Mouse (Mus musculus): Measurements from ENCODE around the gene Smim17. TPM values are rescaled to one million over a fixed set of nuclear protein-coding genes. Genes with fewer than 3 reads are reported as not detected.
A peak's percentile ranks its signal among the peaks of the same experiment; 100 is the strongest.
"Not testable (repeated sequence)": the region's sequence is repeated elsewhere in the genome, so short reads cannot be mapped to it uniquely, and the experiment has no call there.

Gene Smim17
- polyA plus RNA-seq, 1 experiment from 2014 or later, result 0.27 TPM

- H3K4me3 ChIP-seq (ENCODE audit: low read depth, low read length), result no peak overlapping the region
- H3K4me2 ChIP-seq, result peak overlapping the region; percentile 2; the same call in 1 of the 2 replicates
- H3K9ac ChIP-seq (ENCODE audit: low read depth, low read length), result no peak overlapping the region
- 56% methylated on average over 5 of the region's 5 CpGs for WGBS
- peak overlapping the region; percentile 70 for H3K27ac ChIP-seq (ENCODE audit: low read depth, low read length)
- no peaks in the 10 kb centered on the region for H3K36me3 ChIP-seq (ENCODE audit: control insufficient read depth, insufficient read depth, low read length)
- peaks cover 7% of the 10 kb centered on the region for H3K4me1 ChIP-seq (replicated peaks; ENCODE audit: control insufficient read depth, insufficient read depth, low read length)
- H3K27me3 ChIP-seq (replicated peaks; ENCODE audit: control insufficient read depth, insufficient read depth, low read length), result no peaks in the 10 kb centered on the region
- no peaks in the 10 kb centered on the region for H3K9me3 ChIP-seq (ENCODE audit: control insufficient read depth, low read length)
- ATAC-seq (replicated peaks; ENCODE audit: low FRiP score), result peak; percentile 11; the same call in 1 of the 2 replicates
- no peak for DNase-seq (ENCODE audit: low spot score)
These were observed 31.3 kb upstream of the Smim17 start for GRCm38 (mm10) chr7:6367185-6367584.

- ATAC-seq (replicated peaks; ENCODE audit: low FRiP score); H3K4me2 ChIP-seq; H3K4me1 ChIP-seq (replicated peaks; ENCODE audit: control insufficient read depth, insufficient read depth, low read length); DNase-seq (ENCODE audit: low spot score); H3K9me3 ChIP-seq (ENCODE audit: control insufficient read depth, low read length); H3K27me3 ChIP-seq (replicated peaks; ENCODE audit: control insufficient read depth, insufficient read depth, low read length); H3K36me3 ChIP-seq (ENCODE audit: control insufficient read depth, insufficient read depth, low read length); H3K27ac ChIP-seq (ENCODE audit: low read depth, low read length); H3K4me3 ChIP-seq (ENCODE audit: low read depth, low read length); H3K9ac ChIP-seq (ENCODE audit: low read depth, low read length): not testable (repeated sequence)
- 80% methylated on average over 5 of the region's 5 CpGs for WGBS
These were observed 30.4 kb upstream of the Smim17 start for GRCm38 (mm10) chr7:6368146-6368545.

- Histone ChIP-seq H3K36me3 (ENCODE audit: control insufficient read depth, insufficient read depth, low read length) (no peaks in the 10 kb centered on the region), H3K4me2 (no peak overlapping the region), H3K9ac (ENCODE audit: low read depth, low read length) (no peak overlapping the region), H3K4me1 (replicated peaks; ENCODE audit: control insufficient read depth, insufficient read depth, low read length) (0 out of 2 replicates have a peak, but pooled peaks cover 4% of the 10 kb centered on the region), H3K27ac (ENCODE audit: low read depth, low read length) (no peak overlapping the region), H3K4me3 (ENCODE audit: low read depth, low read length) (no peak overlapping the region), H3K27me3 (replicated peaks; ENCODE audit: control insufficient read depth, insufficient read depth, low read length) (no peaks in the 10 kb centered on the region), H3K9me3 (ENCODE audit: control insufficient read depth, low read length) (no peaks in the 10 kb centered on the region)
- ATAC-seq (replicated peaks; ENCODE audit: low FRiP score) (peak; percentile 50), DNase-seq (ENCODE audit: low spot score) (no peak)
- WGBS, result 74% methylated on average over 3 of the region's 3 CpGs
These were observed 29.1 kb upstream of the Smim17 start for GRCm38 (mm10) chr7:6369460-6369859.

GRCm38 (mm10) chr7:6372993-6373392 is 25.5 kb upstream of the Smim17 start:
- no peak overlapping the region for H3K4me3 ChIP-seq (ENCODE audit: low read depth, low read length)
- ATAC-seq (replicated peaks; ENCODE audit: low FRiP score) (no peak), DNase-seq (ENCODE audit: low spot score) (no peak)
- H3K4me1 ChIP-seq (replicated peaks; ENCODE audit: control insufficient read depth, insufficient read depth, low read length), result no peaks in the 10 kb centered on the region
- no peaks in the 10 kb centered on the region for H3K36me3 ChIP-seq (ENCODE audit: control insufficient read depth, insufficient read depth, low read length)
- no peak overlapping the region for H3K27ac ChIP-seq (ENCODE audit: low read depth, low read length)
- H3K9ac ChIP-seq (ENCODE audit: low read depth, low read length), result no peak overlapping the region
- H3K27me3 ChIP-seq (replicated peaks; ENCODE audit: control insufficient read depth, insufficient read depth, low read length), result no peaks in the 10 kb centered on the region
- H3K9me3 ChIP-seq (ENCODE audit: control insufficient read depth, low read length), result no peaks in the 10 kb centered on the region
- WGBS, result 82% methylated on average over 3 of the region's 3 CpGs
- H3K4me2 ChIP-seq, result no peak overlapping the region

GRCm38 (mm10) chr7:6378441-6378840 is 20.1 kb upstream of the Smim17 start:
- no peak overlapping the region for H3K4me2 ChIP-seq
- H3K4me3 ChIP-seq (ENCODE audit: low read depth, low read length), result no peak overlapping the region
- H3K27ac ChIP-seq (ENCODE audit: low read depth, low read length), result no peak overlapping the region
- DNase-seq (ENCODE audit: low spot score) (no peak), ATAC-seq (replicated peaks; ENCODE audit: low FRiP score) (no peak)
- no peak overlapping the region for H3K9ac ChIP-seq (ENCODE audit: low read depth, low read length)
- H3K27me3 ChIP-seq (replicated peaks; ENCODE audit: control insufficient read depth, insufficient read depth, low read length), result no peaks in the 10 kb centered on the region
- 81% methylated on average over 8 of the region's 8 CpGs for WGBS
- no peaks in the 10 kb centered on the region for H3K9me3 ChIP-seq (ENCODE audit: control insufficient read depth, low read length)
- no peaks in the 10 kb centered on the region for H3K4me1 ChIP-seq (replicated peaks; ENCODE audit: control insufficient read depth, insufficient read depth, low read length)
- H3K36me3 ChIP-seq (ENCODE audit: control insufficient read depth, insufficient read depth, low read length), result no peaks in the 10 kb centered on the region

GRCm38 (mm10) chr7:6381431-6381830 is 17.1 kb upstream of the Smim17 start:
- no peaks in the 10 kb centered on the region for H3K9me3 ChIP-seq (ENCODE audit: control insufficient read depth, low read length)
- no peaks in the 10 kb centered on the region for H3K36me3 ChIP-seq (ENCODE audit: control insufficient read depth, insufficient read depth, low read length)
- WGBS, result 69% methylated on average over 2 of the region's 2 CpGs
- H3K9ac ChIP-seq (ENCODE audit: low read depth, low read length), result no peak overlapping the region
- DNase-seq (ENCODE audit: low spot score) (no peak), ATAC-seq (replicated peaks; ENCODE audit: low FRiP score) (no peak)
- 0 out of 2 replicates have a peak, but pooled peaks cover 4% of the 10 kb centered on the region for H3K4me1 ChIP-seq (replicated peaks; ENCODE audit: control insufficient read depth, insufficient read depth, low read length)
- H3K4me2 ChIP-seq, result no peak overlapping the region
- no peak overlapping the region for H3K27ac ChIP-seq (ENCODE audit: low read depth, low read length)
- no peaks in the 10 kb centered on the region for H3K27me3 ChIP-seq (replicated peaks; ENCODE audit: control insufficient read depth, insufficient read depth, low read length)
- H3K4me3 ChIP-seq (ENCODE audit: low read depth, low read length), result no peak overlapping the region

- ATAC-seq (replicated peaks; ENCODE audit: low FRiP score), result peak; percentile 95
- peak within 1 kb of the TSS; percentile 66 for H3K4me3 ChIP-seq (ENCODE audit: low read depth, low read length)
- peak; percentile 98 for DNase-seq (ENCODE audit: low spot score)
- H3K4me1 ChIP-seq (replicated peaks; ENCODE audit: control insufficient read depth, insufficient read depth, low read length), result 0 out of 2 replicates have a peak, but pooled peaks cover 4% of the 10 kb centered on the region
- H3K27me3 ChIP-seq (replicated peaks; ENCODE audit: control insufficient read depth, insufficient read depth, low read length), result no peaks in the 10 kb centered on the region
- whole genome bisulfite sequencing, result 1% methylated on average over 28 of the region's 28 CpGs
- peak within 1 kb of the TSS; percentile 77 for H3K4me2 ChIP-seq
- no peak within 1 kb of the TSS for H3K27ac ChIP-seq (ENCODE audit: low read depth, low read length)
- no peaks in the 10 kb centered on the region for H3K9me3 ChIP-seq (ENCODE audit: control insufficient read depth, low read length)
- H3K36me3 ChIP-seq (ENCODE audit: control insufficient read depth, insufficient read depth, low read length), result no peaks in the 10 kb centered on the region
- H3K9ac ChIP-seq (ENCODE audit: low read depth, low read length), result peak within 1 kb of the TSS; percentile 59
These were observed 15.5 kb upstream of the Smim17 start, which contains the start of gene Zfp28 for GRCm38 (mm10) chr7:6383044-6383455. Gene Zfp28, plus strand, starts transcription at chr7:6383295.

- Histone ChIP-seq H3K4me2 (peak overlapping the region; percentile 77), H3K4me1 (replicated peaks; ENCODE audit: control insufficient read depth, insufficient read depth, low read length) (0 out of 2 replicates have a peak, but pooled peaks cover 4% of the 10 kb centered on the region), H3K36me3 (ENCODE audit: control insufficient read depth, insufficient read depth, low read length) (no peaks in the 10 kb centered on the region), H3K9me3 (ENCODE audit: control insufficient read depth, low read length) (no peaks in the 10 kb centered on the region), H3K27ac (ENCODE audit: low read depth, low read length) (no peak overlapping the region), H3K9ac (ENCODE audit: low read depth, low read length) (0 out of 2 replicates have a peak overlapping the region, but pooled peaks have one; percentile 39), H3K4me3 (ENCODE audit: low read depth, low read length) (peak overlapping the region; percentile 66; the same call in 1 of the 2 replicates), H3K27me3 (replicated peaks; ENCODE audit: control insufficient read depth, insufficient read depth, low read length) (no peaks in the 10 kb centered on the region)
- ATAC-seq (replicated peaks; ENCODE audit: low FRiP score), result no peak
- 37% methylated on average over 8 of the region's 8 CpGs for WGBS
- DNase-seq (ENCODE audit: low spot score), result no peak
These were observed 14.5 kb upstream of the Smim17 start for GRCm38 (mm10) chr7:6384011-6384410.

- Histone ChIP-seq H3K27me3 (replicated peaks; ENCODE audit: control insufficient read depth, insufficient read depth, low read length) (no peaks in the 10 kb centered on the region), H3K9ac (ENCODE audit: low read depth, low read length) (no peak overlapping the region), H3K4me3 (ENCODE audit: low read depth, low read length) (no peak overlapping the region), H3K36me3 (ENCODE audit: control insufficient read depth, insufficient read depth, low read length) (no peaks in the 10 kb centered on the region), H3K27ac (ENCODE audit: low read depth, low read length) (no peak overlapping the region), H3K4me1 (replicated peaks; ENCODE audit: control insufficient read depth, insufficient read depth, low read length) (0 out of 2 replicates have a peak, but pooled peaks cover 4% of the 10 kb centered on the region), H3K4me2 (no peak overlapping the region), H3K9me3 (ENCODE audit: control insufficient read depth, low read length) (no peaks in the 10 kb centered on the region)
- whole genome bisulfite sequencing, result 92% methylated on average over 8 of the region's 8 CpGs
- DNase-seq (ENCODE audit: low spot score), result no peak
- no peak for ATAC-seq (replicated peaks; ENCODE audit: low FRiP score)
These were observed 11.5 kb upstream of the Smim17 start for GRCm38 (mm10) chr7:6386995-6387394.

All from liver, embryonic 11.5 days (tissue).